Mouse (Mus musculus): Measurements from ENCODE around the gene Ccdc125.

Ccdc125 gene

GRCm38 (mm10) chr13:100669291-100670022 lies at the start of gene Ccdc125:
Gene Ccdc125 (plus strand): TSS chr13:100669717.
- DNase-seq (ENCODE audit: low spot score) = no peak

GRCm38 (mm10) chr13:100622241-100622640 lies 47.3 kb upstream of the Ccdc125 start:
- DNase-seq (ENCODE audit: low spot score) = no peak

DNA sequence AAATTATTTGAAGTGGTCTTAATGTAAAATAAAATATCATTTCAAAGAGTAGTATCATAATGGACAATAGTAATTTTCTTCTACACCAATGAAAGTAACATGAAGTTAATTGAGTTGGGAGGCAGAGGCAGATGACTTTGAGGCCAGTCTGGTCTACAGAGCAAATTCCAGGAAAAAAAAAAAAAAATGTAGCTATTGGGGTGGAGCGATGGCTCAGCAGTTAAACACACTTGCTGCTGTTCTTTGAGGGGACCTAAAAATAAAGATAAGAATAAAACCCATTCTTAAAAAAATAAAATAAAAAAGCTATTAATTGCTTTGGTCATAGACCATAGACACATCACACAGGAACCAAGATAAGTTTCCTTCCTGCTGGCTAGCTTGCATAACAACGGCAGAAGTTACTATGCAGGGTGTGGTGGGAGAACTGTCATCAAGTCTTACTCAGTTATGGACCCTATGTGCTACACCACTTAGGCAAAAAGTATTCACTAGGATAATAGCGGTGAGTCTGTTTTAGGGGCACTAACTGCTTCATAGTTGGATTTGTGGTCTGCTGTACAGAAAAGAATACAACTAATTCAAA lies 35.3 kb upstream of the Ccdc125 start:
- no peak for DNase-seq (ENCODE audit: low spot score)

DNA sequence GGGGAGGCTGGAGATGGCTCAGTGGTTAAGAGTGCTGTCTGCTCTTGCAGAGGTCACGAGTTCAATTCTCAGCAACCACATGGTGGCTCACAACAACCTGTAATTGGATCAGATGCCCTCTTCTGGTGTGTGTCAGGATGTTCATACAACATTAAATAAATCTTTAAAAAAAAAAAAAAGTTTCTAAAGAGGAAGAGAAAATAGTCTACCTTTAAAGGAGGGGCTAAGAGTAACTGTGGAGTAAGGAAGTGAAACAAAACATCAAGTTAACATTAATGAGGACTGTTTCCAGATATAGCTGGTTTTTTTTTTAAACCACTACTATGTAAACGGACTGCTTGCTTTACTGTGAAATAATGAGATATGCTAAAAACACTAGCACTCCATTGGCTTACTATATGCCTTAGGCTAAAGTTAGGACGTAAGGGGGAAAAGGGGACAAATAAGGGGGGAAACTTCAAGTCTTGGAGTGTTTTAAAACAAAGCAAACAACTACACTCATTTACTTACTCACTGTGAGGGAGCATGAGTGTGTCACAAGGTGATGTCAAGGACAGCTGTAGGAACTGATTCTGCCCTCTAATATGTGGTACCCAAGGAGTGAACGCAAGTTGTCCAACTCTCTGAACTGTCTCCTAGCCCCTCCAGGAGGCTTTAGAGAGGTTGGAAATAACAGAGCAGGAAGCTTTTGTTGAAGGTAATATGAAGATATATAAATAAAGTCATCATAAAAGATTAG lies 26.9 kb upstream of the Ccdc125 start:
- DNase-seq (ENCODE audit: low spot score) = no peak

DNA sequence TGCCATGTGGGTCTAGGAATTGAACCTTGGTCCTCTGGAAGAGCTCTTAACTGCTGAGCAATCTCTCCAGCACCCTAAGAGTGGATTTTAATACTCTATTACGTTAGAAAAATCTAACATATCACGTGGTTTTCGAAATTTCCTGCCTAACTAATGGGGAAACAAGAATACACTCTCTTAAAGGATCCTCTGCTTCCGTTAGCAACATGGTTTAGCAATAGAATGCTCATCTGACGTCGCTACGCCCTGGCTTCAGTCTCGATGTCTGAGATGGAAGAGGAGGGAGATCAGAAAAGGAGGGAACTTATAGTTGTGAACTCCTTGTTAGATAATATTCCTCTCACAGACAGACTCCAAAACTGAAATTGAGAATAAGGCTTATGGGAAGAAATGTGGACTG lies 21.3 kb upstream of the Ccdc125 start:
- DNase-seq (ENCODE audit: low spot score) = no peak

DNA sequence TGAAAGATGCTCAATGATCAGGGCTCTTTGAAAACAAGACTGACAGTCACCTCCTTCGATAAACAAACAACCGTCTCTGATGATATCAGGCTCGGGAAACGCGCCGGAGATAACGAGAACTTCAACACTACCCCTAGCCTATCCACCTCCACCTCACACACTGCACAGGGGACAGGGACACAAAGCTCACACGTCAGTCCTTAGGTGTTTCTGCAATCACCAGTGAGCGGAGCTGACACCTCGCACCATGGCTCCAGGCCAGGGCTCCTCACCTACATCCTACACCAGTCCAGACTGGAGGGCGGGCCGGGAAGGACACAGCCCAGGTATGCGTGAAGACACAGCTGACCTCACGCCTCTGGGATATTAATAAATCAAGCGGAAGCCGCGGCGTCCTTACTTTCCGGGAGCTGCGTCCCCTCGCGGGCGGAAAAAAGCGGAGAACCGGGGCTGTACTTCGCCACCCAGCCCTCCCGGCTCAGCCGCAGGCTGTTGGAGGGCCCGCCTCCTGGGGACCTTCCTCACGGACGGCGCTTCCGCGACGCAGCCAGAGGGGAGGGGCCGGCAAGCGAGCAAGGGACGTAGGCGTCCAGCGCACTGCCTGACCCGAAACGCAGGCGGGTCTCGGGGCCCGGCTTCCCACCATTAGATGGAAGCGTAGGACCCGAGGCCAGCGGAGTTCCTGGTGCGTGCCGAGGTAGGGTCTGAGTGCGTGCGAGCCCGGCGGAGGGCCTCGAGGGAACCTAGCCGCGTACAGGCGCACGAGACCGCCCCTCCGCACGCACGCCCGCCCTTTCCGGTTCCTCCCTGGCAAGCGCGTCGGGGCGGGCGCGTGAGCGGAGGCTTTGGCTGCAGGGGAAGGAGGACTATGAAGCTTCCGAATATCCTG lies 18.7 kb upstream of the Ccdc125 start, which contains the start of the genes Ak6 and Rad17:
Gene Ak6, plus strand, starts transcription at position 430 of the 889 bp plus-strand sequence.
Gene Rad17, minus strand, starts transcription at position 502 of the 889 bp plus-strand sequence.
- DNase-seq (ENCODE audit: low spot score) = peak; percentile 88

GRCm38 (mm10) chr13:100651439-100652186 lies 17.9 kb upstream of the Ccdc125 start, which contains the start of gene Taf9:
Gene Taf9 (plus strand): TSS chr13:100651579.
- DNase-seq (ENCODE audit: low spot score) = no peak

GRCm38 (mm10) chr13:100658091-100658490 lies 11.4 kb upstream of the Ccdc125 start:
- no peak for DNase-seq (ENCODE audit: low spot score)

DNA sequence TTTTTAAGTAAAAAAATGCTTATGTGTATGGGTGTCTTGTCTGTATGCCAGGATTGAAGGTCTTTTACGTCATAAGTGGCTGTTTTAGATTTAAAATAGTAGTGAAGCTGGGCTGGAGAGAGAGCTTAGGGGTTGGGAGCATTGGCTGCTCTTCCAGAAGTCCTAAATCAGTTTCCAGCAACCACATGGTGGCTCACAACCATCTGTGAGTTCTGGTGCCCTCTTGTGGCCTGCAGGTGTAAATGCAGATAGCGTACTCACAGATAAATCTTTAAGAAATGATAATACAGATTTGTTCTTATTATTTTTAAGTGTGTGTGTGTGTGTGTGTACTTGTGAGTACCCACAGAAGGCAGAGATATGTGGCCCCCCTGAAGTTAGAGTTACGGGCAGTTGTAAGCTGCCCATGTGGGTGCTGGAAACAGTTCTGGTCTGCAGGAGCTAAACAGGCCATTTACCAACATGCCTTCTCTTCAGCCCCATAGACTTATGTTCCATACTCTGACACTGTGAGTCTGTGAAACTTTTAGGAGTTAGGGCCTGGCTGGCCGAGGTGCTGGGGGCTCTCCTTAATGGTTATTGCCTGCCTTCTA lies 9.6 kb upstream of the Ccdc125 start:
- DNase-seq (ENCODE audit: low spot score) = no peak

GRCm38 (mm10) chr13:100670181-100670741 lies 744 bp downstream of the Ccdc125 start:
- DNase-seq (ENCODE audit: low spot score) = no peak

GRCm38 (mm10) chr13:100675936-100676635 lies 6.6 kb downstream of the Ccdc125 start:
- DNase-seq (ENCODE audit: low spot score) = no peak

DNA sequence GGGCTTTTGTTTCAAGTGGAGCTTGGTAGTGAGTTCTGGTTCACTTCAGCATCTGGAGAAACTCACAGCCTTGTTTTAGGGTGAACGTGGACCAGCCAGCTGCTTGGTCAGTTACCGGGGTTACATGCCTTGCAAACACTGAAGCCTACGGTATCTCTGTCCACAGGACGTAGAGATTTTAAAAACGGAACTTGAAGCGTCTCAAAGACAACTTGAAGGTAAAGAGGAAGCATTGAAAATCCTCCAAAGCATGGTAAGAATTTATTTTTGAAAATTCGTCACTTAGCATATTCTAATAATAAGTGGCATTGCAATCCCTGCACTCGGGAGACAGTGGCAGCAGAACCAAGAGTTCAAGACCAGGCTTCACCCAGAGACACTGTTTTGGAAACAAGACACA lies 12.1 kb downstream of the Ccdc125 start:
- no peak for DNase-seq (ENCODE audit: low spot score)

DNA sequence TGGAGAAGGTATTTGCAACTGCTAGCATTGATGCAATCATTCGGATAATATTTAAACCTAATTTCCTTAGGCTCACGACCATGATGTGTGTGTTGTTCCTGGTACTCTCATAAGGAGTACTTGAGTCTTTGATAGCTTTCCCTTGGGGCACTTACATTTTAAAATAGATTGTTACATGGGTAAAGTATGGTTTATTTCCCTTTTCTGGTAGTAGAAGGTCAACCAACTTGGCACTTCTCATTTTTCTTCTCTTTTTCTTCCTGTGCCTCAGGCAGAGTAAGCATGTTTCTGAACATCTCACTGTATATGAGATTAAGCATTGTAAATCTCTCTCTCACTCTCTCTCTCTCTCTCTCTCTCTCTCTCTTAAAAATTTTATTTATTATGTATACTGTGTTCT lies 13.3 kb downstream of the Ccdc125 start:
- no peak for DNase-seq (ENCODE audit: low spot score)

DNA sequence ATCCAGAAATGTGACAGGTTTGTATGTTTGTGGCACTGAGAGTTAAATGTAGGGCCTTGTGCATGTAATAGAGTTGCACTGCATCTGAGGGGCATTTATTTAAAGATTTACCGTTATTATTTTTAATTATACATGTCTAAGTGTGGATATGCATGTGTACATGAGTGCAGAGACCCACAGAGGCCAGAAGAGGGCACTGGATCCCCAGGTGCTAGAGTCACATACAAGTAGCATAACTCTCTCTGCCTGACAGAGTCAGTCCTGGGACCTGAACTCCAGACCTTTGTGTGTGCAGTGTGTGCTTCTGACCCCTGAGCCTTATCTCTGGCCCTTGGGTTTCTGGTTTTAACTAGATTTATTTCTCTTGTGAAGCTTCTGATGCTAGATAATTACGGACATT lies 14.8 kb downstream of the Ccdc125 start:
- no peak for DNase-seq (ENCODE audit: low spot score)

- no peak for DNase-seq (ENCODE audit: low spot score)
Observed at GRCm38 (mm10) chr13:100687513-100687912, 18.0 kb downstream of the Ccdc125 start.

DNA sequence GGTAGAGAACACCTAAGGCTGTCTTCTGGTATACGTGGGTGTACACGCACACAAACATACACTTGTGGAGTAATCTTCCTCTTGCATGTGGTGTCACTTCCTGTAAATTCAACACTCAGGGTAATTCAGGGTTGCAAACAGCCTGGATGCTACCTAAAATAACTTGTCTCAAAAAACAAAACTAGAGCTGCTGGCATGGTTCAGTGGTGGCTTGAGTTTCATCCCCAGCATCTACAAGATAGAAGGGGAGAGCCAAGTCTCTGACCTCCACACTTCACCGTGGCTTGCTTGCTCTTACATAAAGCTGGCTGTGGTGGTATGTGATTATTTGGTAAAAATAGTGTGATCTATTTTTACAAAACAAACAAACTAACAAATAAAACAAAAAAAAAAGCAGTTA lies 28.0 kb downstream of the Ccdc125 start:
- no peak for DNase-seq (ENCODE audit: low spot score)

GRCm38 (mm10) chr13:100698866-100699265 lies 29.3 kb downstream of the Ccdc125 start:
- DNase-seq (ENCODE audit: low spot score) = no peak

DNA sequence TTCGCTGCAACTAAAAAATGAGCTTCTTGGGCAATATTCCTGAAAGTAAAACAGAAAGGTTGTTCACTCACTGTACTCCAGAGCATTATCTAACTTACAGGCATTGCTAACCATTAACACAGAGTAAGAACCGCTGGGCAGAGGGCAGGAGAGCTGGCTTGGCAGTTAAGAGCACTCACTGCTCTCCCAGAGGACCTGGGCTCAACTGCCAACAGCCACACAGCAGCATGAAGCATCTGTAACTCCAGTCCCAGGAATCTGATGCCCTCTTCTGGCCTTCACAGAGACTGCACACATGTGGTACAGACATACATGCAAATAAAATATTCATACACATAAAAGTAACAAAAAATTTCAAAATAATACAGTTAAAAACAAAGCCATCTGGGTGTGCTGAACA lies 34.0 kb downstream of the Ccdc125 start:
- DNase-seq (ENCODE audit: low spot score) = no peak

DNA sequence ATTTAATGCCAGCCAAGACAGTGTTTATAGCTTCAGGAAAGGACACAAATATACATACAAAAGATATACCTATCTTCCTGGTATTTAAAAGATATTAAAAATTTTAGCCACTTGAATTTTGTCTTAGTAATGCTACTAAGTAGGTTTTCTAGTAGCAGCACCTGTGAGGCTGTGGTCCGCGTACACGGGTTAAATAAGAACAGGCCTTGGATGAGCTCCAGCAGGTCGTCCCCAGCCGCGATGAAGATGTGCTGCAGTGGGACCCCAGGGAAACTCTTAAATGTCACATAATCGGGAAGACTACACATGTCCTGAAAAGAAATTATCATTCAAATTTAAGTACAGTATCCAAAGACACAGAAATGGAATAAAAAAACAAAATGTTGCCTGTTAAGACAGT lies 36.7 kb downstream of the Ccdc125 start:
- DNase-seq (ENCODE audit: low spot score) = no peak

- no peak for DNase-seq (ENCODE audit: low spot score)
Observed at GRCm38 (mm10) chr13:100715467-100715866, 46.0 kb downstream of the Ccdc125 start.
